Mouse (Mus musculus): ENCODE results near the gene Igflr1. TPM values are rescaled to one million over a fixed set of nuclear protein-coding genes. Genes with fewer than 3 reads are reported as not detected.

Gene Igflr1
- polyA plus RNA-seq, 1 experiment = 0.66 TPM

DNA sequence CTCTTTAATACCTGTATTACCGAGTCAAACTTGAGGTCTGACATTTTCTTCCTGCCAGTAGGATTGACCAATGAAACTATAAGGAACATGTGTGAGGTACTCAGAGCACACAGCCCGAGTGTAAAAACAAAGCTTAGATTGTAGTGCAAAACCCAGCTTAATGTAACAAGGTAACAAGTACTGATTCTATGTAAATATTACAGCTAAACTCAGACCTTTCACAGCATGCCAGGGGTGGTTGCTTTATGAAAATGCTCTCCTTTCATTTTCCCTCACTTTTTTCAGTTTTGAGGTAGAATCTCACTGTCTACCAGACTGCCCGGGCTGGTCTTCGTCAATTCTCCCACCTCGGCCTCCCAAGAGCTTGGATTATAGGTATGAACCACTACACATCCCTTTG lies 30.9 kb downstream of the Igflr1 start:
- Histone ChIP-seq H3K4me3 (no peak overlapping the region), H3K27me3 (ENCODE audit: control insufficient read depth, insufficient read depth, insufficient read length) (peaks cover 55% of the 10 kb centered on the region), H3K4me2 (ENCODE audit: low read depth) (no peak overlapping the region), H3ac (ENCODE audit: control insufficient read depth, insufficient read length) (no peak overlapping the region), H3K79me2 (ENCODE audit: control insufficient read depth, insufficient read depth) (no peaks in the 10 kb centered on the region), H3K36me3 (ENCODE audit: control insufficient read depth, insufficient read depth) (no peaks in the 10 kb centered on the region)
- no peak for TF ChIP-seq POLR2A (IDR thresholded peaks at IDR 0.05; ENCODE audit: insufficient read length, low read depth)
- no peak for TF ChIP-seq MYOG (IDR thresholded peaks at IDR 0.05; ENCODE audit: control insufficient read depth in 1 of 3, insufficient read depth in 1 of 3, insufficient read length in 2 of 3, low read depth in 2 of 3)
- no peak for TF ChIP-seq REST (IDR thresholded peaks at IDR 0.05; ENCODE audit: insufficient read depth, insufficient read length)

DNA sequence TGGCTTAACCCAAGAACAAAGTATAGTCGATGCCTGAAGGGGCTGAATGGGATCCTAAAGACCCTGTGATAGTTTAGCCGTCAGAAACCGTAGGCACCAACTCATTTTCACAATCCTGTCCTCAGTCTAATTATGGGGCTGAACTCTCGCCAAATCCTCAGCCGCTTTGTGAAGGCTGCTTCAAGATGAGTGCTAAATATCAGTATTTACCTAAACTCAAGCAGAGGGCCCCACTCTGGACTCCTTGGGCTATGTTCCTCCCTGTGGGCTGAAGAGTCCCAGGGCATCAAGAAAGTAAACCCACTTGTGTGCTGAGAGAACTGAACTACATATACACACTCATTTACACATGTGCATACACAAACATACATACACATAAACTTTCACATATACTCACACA lies 31.6 kb downstream of the Igflr1 start:
- H3ac ChIP-seq (ENCODE audit: control insufficient read depth, insufficient read length) = no peak overlapping the region
- H3K4me3 ChIP-seq = no peak overlapping the region
- H3K27me3 ChIP-seq (ENCODE audit: control insufficient read depth, insufficient read depth, insufficient read length) = peaks cover 55% of the 10 kb centered on the region
- TF ChIP-seq MAX (IDR thresholded peaks at IDR 0.05; ENCODE audit: low read depth) = no peak
- TF ChIP-seq POLR2A (IDR thresholded peaks at IDR 0.05; ENCODE audit: insufficient read length, low read depth) = no peak
- no peak for TF ChIP-seq TCF3 (IDR thresholded peaks at IDR 0.05; ENCODE audit: insufficient read length, low read depth)
- TF ChIP-seq MYOG (IDR thresholded peaks at IDR 0.05; ENCODE audit: control insufficient read depth in 1 of 3, insufficient read depth in 1 of 3, insufficient read length in 2 of 3, low read depth in 2 of 3) = no peak
- TF ChIP-seq E2F4 (IDR thresholded peaks at IDR 0.05; ENCODE audit: insufficient read depth) = no peak
- no peak for TF ChIP-seq REST (IDR thresholded peaks at IDR 0.05; ENCODE audit: insufficient read depth, insufficient read length)
- no peak for TF ChIP-seq TCF12 (IDR thresholded peaks at IDR 0.05; ENCODE audit: insufficient read depth, poor library complexity, severe bottlenecking)
- no peak for TF ChIP-seq CEBPB (IDR thresholded peaks at IDR 0.05; ENCODE audit: insufficient read depth, poor library complexity, severe bottlenecking)
- TF ChIP-seq POLR2AphosphoS2 (IDR thresholded peaks at IDR 0.05; ENCODE audit: insufficient read length, low read depth) = no peak
- TF ChIP-seq USF1 (IDR thresholded peaks at IDR 0.05; ENCODE audit: low read depth) = no peak
- H3K4me2 ChIP-seq (ENCODE audit: low read depth) = no peak overlapping the region
- H3K79me2 ChIP-seq (ENCODE audit: control insufficient read depth, insufficient read depth) = no peaks in the 10 kb centered on the region
- H3K36me3 ChIP-seq (ENCODE audit: control insufficient read depth, insufficient read depth) = no peaks in the 10 kb centered on the region

DNA sequence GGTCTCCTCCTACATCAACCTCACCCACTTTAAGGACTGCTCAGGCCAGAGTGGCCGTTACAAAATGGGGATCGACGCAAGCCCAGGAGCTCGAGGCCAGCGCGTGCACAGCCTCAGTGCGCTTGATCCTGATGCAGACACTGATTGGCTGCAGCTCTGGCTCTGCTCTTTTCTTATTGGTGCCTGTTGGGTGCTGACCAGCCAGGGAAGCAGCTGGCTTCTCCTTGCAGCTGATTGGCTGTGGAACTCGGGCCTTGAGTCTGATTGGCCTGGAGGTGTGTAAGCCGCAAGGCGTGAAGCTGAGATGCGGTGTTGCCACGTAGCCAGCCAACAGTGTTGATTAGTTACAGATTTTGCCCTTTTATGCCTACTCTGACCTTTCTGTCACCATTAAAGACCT lies 33.6 kb downstream of the Igflr1 start, which contains the start of gene Zbtb32:
TSS of gene Zbtb32 (minus strand) at position 124 of the 400 bp plus-strand sequence.
- Histone ChIP-seq H3K4me3 (no peak within 1 kb of the TSS), H3ac (ENCODE audit: control insufficient read depth, insufficient read length) (no peak within 1 kb of the TSS), H3K79me2 (ENCODE audit: control insufficient read depth, insufficient read depth) (no peaks in the 10 kb centered on the region), H3K36me3 (ENCODE audit: control insufficient read depth, insufficient read depth) (no peaks in the 10 kb centered on the region), H3K4me2 (ENCODE audit: low read depth) (no peak within 1 kb of the TSS), H3K27me3 (ENCODE audit: control insufficient read depth, insufficient read depth, insufficient read length) (peaks cover 55% of the 10 kb centered on the region)
- TF ChIP-seq CEBPB (IDR thresholded peaks at IDR 0.05; ENCODE audit: insufficient read depth, poor library complexity, severe bottlenecking) (no peak), TCF3 (IDR thresholded peaks at IDR 0.05; ENCODE audit: insufficient read length, low read depth) (no peak), POLR2A (IDR thresholded peaks at IDR 0.05; ENCODE audit: insufficient read length, low read depth) (no peak)

DNA sequence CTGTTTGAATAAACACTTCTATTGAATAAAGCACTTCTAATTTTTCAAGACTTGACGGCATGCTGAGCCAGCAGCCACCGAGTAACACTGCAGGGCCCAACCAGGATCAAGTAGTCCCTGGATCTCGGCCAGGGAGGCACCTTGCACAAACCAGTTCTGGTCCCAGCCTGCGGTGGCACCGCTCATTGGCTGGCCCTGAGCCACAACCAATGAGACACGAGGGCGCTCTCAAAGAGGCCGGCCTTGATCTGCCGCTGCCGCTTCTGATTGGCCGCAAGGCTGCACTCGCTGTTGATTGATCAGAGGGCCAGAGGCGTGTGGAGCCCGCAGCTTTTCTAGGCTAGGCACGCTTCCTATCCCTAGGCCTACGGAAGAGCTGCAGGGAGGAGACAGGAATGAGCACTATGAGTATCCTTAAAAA lies 34.7 kb downstream of the Igflr1 start:
- no peaks in the 10 kb centered on the region for H3K36me3 ChIP-seq (ENCODE audit: control insufficient read depth, insufficient read depth)
- H3K79me2 ChIP-seq (ENCODE audit: control insufficient read depth, insufficient read depth) = no peaks in the 10 kb centered on the region
- no peak overlapping the region for H3K4me2 ChIP-seq (ENCODE audit: low read depth)
- no peak overlapping the region for H3ac ChIP-seq (ENCODE audit: control insufficient read depth, insufficient read length)
- H3K27me3 ChIP-seq (ENCODE audit: control insufficient read depth, insufficient read depth, insufficient read length) = peaks cover 46% of the 10 kb centered on the region
- TF ChIP-seq POLR2A (IDR thresholded peaks at IDR 0.05; ENCODE audit: insufficient read length, low read depth) (no peak), MYOD1 (IDR thresholded peaks at IDR 0.05; ENCODE audit: control insufficient read depth in 1 of 3, insufficient read length in 2 of 3, low read depth in 2 of 3) (no peak), MYOG (IDR thresholded peaks at IDR 0.05; ENCODE audit: control insufficient read depth in 1 of 3, insufficient read depth in 1 of 3, insufficient read length in 2 of 3, low read depth in 2 of 3) (no peak), POLR2AphosphoS2 (IDR thresholded peaks at IDR 0.05; ENCODE audit: insufficient read length, low read depth) (no peak), SRF (IDR thresholded peaks at IDR 0.05; ENCODE audit: control insufficient read depth, insufficient read length, low read depth) (no peak), CEBPB (IDR thresholded peaks at IDR 0.05; ENCODE audit: insufficient read depth, poor library complexity, severe bottlenecking) (no peak), TCF12 (IDR thresholded peaks at IDR 0.05; ENCODE audit: insufficient read depth, poor library complexity, severe bottlenecking) (no peak), MAX (IDR thresholded peaks at IDR 0.05; ENCODE audit: low read depth) (no peak), E2F4 (IDR thresholded peaks at IDR 0.05; ENCODE audit: insufficient read depth) (no peak), TCF3 (IDR thresholded peaks at IDR 0.05; ENCODE audit: insufficient read length, low read depth) (no peak), REST (IDR thresholded peaks at IDR 0.05; ENCODE audit: insufficient read depth, insufficient read length) (no peak), USF1 (IDR thresholded peaks at IDR 0.05; ENCODE audit: low read depth) (no peak)
- no peak overlapping the region for H3K4me3 ChIP-seq

DNA sequence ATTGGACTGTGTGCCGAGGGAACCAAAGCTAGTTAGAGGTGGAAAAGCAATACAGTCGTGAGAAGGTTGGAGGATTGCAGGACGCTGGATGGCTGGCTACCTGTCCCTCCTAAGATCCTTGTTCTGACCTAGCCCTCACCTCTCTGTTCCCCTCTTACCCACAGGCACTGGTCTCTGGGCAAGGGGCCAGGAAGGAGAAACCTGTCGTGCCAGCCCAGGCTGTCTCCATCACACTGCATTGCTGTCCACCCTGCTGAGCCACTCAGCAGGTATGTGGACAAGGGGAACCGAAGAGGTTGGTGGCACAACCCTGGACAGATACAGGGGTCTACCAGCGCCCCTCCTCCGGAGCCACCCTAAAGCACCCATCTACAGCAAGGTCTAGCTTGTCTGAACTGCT lies 35.4 kb downstream of the Igflr1 start:
- no peak overlapping the region for H3ac ChIP-seq (ENCODE audit: control insufficient read depth, insufficient read length)
- no peaks in the 10 kb centered on the region for H3K36me3 ChIP-seq (ENCODE audit: control insufficient read depth, insufficient read depth)
- peaks cover 39% of the 10 kb centered on the region for H3K27me3 ChIP-seq (ENCODE audit: control insufficient read depth, insufficient read depth, insufficient read length)
- no peak overlapping the region for H3K4me2 ChIP-seq (ENCODE audit: low read depth)
- no peak overlapping the region for H3K4me3 ChIP-seq
- TF ChIP-seq POLR2A (IDR thresholded peaks at IDR 0.05; ENCODE audit: insufficient read length, low read depth) (no peak), USF1 (IDR thresholded peaks at IDR 0.05; ENCODE audit: low read depth) (no peak), MAX (IDR thresholded peaks at IDR 0.05; ENCODE audit: low read depth) (no peak), REST (IDR thresholded peaks at IDR 0.05; ENCODE audit: insufficient read depth, insufficient read length) (no peak), CEBPB (IDR thresholded peaks at IDR 0.05; ENCODE audit: insufficient read depth, poor library complexity, severe bottlenecking) (no peak), TCF12 (IDR thresholded peaks at IDR 0.05; ENCODE audit: insufficient read depth, poor library complexity, severe bottlenecking) (no peak), SRF (IDR thresholded peaks at IDR 0.05; ENCODE audit: control insufficient read depth, insufficient read length, low read depth) (no peak), MYOG (IDR thresholded peaks at IDR 0.05; ENCODE audit: control insufficient read depth in 1 of 3, insufficient read depth in 1 of 3, insufficient read length in 2 of 3, low read depth in 2 of 3) (no peak), MYOD1 (IDR thresholded peaks at IDR 0.05; ENCODE audit: control insufficient read depth in 1 of 3, insufficient read length in 2 of 3, low read depth in 2 of 3) (no peak), E2F4 (IDR thresholded peaks at IDR 0.05; ENCODE audit: insufficient read depth) (no peak), TCF3 (IDR thresholded peaks at IDR 0.05; ENCODE audit: insufficient read length, low read depth) (no peak), POLR2AphosphoS2 (IDR thresholded peaks at IDR 0.05; ENCODE audit: insufficient read length, low read depth) (no peak)
- no peaks in the 10 kb centered on the region for H3K79me2 ChIP-seq (ENCODE audit: control insufficient read depth, insufficient read depth)
